Mouse (Mus musculus): ENCODE data around the gene Hoxa7. TPM values are rescaled to one million over a fixed set of nuclear protein-coding genes. Genes with fewer than 3 reads are reported as not detected.

Hoxa7 gene
- polyA plus RNA-seq, 1 experiment = 11.9 TPM

DNA sequence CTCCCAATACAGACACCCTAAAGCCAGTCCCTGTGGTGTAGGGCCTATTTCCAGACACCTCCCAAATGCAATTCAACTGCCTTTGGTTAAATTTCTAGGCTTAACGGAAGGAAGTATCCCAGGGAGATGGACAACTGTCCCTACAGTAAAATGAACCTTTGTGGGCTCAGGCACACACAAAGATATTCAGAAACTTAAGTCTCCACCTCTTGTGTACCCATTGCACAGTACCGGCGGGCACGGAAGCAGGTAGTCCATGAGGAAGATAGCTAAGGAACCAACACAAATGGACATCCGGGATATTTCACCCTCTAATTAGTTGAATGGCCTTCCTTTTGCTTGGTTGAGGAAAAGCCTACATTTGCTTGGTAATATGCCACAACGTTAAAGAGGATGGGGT is 45.3 kb downstream of the Hoxa7 start:
- H3K36me3 ChIP-seq (ENCODE audit: control insufficient read depth, insufficient read depth) = no peaks in the 10 kb centered on the region
- no peak overlapping the region for H3ac ChIP-seq (ENCODE audit: control insufficient read depth, insufficient read length)
- TF ChIP-seq E2F4 (IDR thresholded peaks at IDR 0.05; ENCODE audit: insufficient read depth) = no peak
- TF ChIP-seq POLR2A (IDR thresholded peaks at IDR 0.05; ENCODE audit: insufficient read length, low read depth) = no peak
- no peak for TF ChIP-seq SRF (IDR thresholded peaks at IDR 0.05; ENCODE audit: control insufficient read depth, insufficient read length, low read depth)
- TF ChIP-seq TCF3 (IDR thresholded peaks at IDR 0.05; ENCODE audit: insufficient read length, low read depth) = no peak
- no peak for TF ChIP-seq MYOD1 (IDR thresholded peaks at IDR 0.05; ENCODE audit: control insufficient read depth in 1 of 3, insufficient read length in 2 of 3, low read depth in 2 of 3)
- TF ChIP-seq TCF12 (IDR thresholded peaks at IDR 0.05; ENCODE audit: insufficient read depth, poor library complexity, severe bottlenecking) = no peak
- TF ChIP-seq MAX (IDR thresholded peaks at IDR 0.05; ENCODE audit: low read depth) = no peak
- no peak for TF ChIP-seq CEBPB (IDR thresholded peaks at IDR 0.05; ENCODE audit: insufficient read depth, poor library complexity, severe bottlenecking)
- TF ChIP-seq MYOG (IDR thresholded peaks at IDR 0.05; ENCODE audit: control insufficient read depth in 1 of 3, insufficient read depth in 1 of 3, insufficient read length in 2 of 3, low read depth in 2 of 3) = no peak
- no peak for TF ChIP-seq REST (IDR thresholded peaks at IDR 0.05; ENCODE audit: insufficient read depth, insufficient read length)
- no peak for TF ChIP-seq USF1 (IDR thresholded peaks at IDR 0.05; ENCODE audit: low read depth)
- no peak for TF ChIP-seq POLR2AphosphoS2 (IDR thresholded peaks at IDR 0.05; ENCODE audit: insufficient read length, low read depth)
- H3K4me2 ChIP-seq (ENCODE audit: low read depth) = no peak overlapping the region
- H3K79me2 ChIP-seq (ENCODE audit: control insufficient read depth, insufficient read depth) = no peaks in the 10 kb centered on the region
- H3K27me3 ChIP-seq (ENCODE audit: control insufficient read depth, insufficient read depth, insufficient read length) = no peaks in the 10 kb centered on the region
- H3K4me3 ChIP-seq = no peak overlapping the region

DNA sequence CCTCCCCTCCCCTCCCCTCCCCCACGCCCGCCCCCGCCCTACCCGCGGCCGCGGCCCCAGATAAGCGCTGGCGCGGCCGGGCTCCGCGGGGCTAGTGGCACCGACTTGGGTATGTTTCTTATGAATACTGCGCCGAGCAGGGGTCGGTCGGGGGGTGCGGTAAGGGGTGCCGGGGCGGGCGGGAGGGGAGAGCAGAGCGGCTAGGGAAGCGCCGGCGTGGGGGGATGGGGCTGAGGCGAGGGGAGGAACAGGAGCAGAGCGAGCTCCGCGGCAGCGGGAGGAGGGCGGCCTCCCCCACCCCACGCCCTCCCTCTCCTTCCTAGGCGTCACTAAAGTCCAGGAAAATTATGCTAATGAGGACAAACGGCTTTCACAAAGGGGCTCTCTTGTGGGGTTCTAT is 45.8 kb downstream of the Hoxa7 start:
- Histone ChIP-seq H3K27me3 (ENCODE audit: control insufficient read depth, insufficient read depth, insufficient read length) (no peaks in the 10 kb centered on the region), H3K4me2 (ENCODE audit: low read depth) (no peak overlapping the region), H3K36me3 (ENCODE audit: control insufficient read depth, insufficient read depth) (no peaks in the 10 kb centered on the region), H3K79me2 (ENCODE audit: control insufficient read depth, insufficient read depth) (no peaks in the 10 kb centered on the region), H3ac (ENCODE audit: control insufficient read depth, insufficient read length) (no peak overlapping the region), H3K4me3 (no peak overlapping the region)
- no peak for TF ChIP-seq POLR2AphosphoS2 (IDR thresholded peaks at IDR 0.05; ENCODE audit: insufficient read length, low read depth)
- no peak for TF ChIP-seq SRF (IDR thresholded peaks at IDR 0.05; ENCODE audit: control insufficient read depth, insufficient read length, low read depth)
- TF ChIP-seq CEBPB (IDR thresholded peaks at IDR 0.05; ENCODE audit: insufficient read depth, poor library complexity, severe bottlenecking) = no peak
- no peak for TF ChIP-seq REST (IDR thresholded peaks at IDR 0.05; ENCODE audit: insufficient read depth, insufficient read length)
- no peak for TF ChIP-seq MYOD1 (IDR thresholded peaks at IDR 0.05; ENCODE audit: control insufficient read depth in 1 of 3, insufficient read length in 2 of 3, low read depth in 2 of 3)
- no peak for TF ChIP-seq MAX (IDR thresholded peaks at IDR 0.05; ENCODE audit: low read depth)
- TF ChIP-seq TCF3 (IDR thresholded peaks at IDR 0.05; ENCODE audit: insufficient read length, low read depth) = no peak
- no peak for TF ChIP-seq USF1 (IDR thresholded peaks at IDR 0.05; ENCODE audit: low read depth)
- no peak for TF ChIP-seq E2F4 (IDR thresholded peaks at IDR 0.05; ENCODE audit: insufficient read depth)
- TF ChIP-seq MYOG (IDR thresholded peaks at IDR 0.05; ENCODE audit: control insufficient read depth in 1 of 3, insufficient read depth in 1 of 3, insufficient read length in 2 of 3, low read depth in 2 of 3) = no peak
- no peak for TF ChIP-seq TCF12 (IDR thresholded peaks at IDR 0.05; ENCODE audit: insufficient read depth, poor library complexity, severe bottlenecking)
- no peak for TF ChIP-seq POLR2A (IDR thresholded peaks at IDR 0.05; ENCODE audit: insufficient read length, low read depth)

DNA sequence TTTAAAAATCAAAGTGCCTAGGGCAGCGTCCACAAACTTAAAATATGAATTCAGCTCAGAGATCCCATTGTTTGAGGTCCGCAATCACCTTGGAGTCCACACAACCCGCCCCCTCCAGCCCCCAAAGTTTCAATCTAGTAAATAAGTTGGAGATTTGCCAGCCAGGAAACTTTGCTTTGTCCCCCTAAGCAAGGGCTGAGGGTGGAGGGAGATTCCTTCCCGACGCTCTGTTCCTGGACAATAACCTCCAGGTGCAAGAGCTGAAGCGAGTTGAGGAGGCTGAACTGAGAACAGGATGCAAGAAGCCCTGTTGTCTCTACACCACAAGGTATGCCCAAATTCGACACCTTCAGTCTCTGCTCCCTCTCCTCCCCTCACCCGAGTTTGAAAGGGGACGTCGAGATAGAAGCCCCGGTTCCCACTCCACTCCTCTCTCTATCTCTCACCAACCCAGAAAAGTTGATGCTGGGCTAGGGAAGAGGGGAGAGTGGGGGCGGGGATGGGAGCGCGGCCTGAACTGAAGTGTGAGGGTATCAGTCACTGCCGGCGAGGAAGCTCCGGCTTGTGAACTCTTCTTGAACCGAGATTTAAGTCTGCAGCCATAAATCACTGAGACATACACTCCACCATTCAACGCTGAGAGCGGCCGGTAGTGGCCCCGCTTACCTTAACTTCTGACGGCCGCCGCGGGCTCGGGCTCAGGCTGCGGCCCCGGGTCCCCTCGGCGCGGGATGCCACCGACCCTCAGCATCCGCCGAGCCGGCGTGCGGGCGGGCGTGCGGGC is 46.5 kb downstream of the Hoxa7 start:
- TF ChIP-seq E2F4 (IDR thresholded peaks at IDR 0.05; ENCODE audit: insufficient read depth) (no peak), POLR2A (IDR thresholded peaks at IDR 0.05; ENCODE audit: insufficient read length, low read depth) (no peak), REST (IDR thresholded peaks at IDR 0.05; ENCODE audit: insufficient read depth, insufficient read length) (no peak), USF1 (IDR thresholded peaks at IDR 0.05; ENCODE audit: low read depth) (no peak), POLR2AphosphoS2 (IDR thresholded peaks at IDR 0.05; ENCODE audit: insufficient read length, low read depth) (no peak), MAX (IDR thresholded peaks at IDR 0.05; ENCODE audit: low read depth) (no peak), TCF12 (IDR thresholded peaks at IDR 0.05; ENCODE audit: insufficient read depth, poor library complexity, severe bottlenecking) (no peak)
- Histone ChIP-seq H3K27me3 (ENCODE audit: control insufficient read depth, insufficient read depth, insufficient read length) (no peaks in the 10 kb centered on the region), H3K79me2 (ENCODE audit: control insufficient read depth, insufficient read depth) (no peaks in the 10 kb centered on the region)

DNA sequence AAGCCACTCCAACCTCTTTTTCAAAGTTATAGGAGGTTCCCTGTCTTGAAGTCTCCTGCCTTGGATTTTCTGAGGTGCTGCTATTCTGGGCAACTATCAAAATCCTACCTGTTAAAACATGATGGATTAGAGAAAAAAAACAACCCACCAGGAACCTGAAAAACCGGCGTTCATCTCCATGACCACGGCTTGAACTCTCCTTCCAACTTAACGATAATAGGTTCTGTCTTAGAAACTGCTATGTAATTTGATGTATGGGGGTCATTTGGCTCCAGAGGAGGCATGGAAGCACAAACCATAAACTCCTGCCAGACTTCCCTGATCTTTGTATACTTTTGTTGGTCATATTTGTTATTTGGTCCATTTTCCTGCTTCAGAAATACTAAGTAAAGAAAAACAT is 48.0 kb downstream of the Hoxa7 start:
- Histone ChIP-seq H3K4me3 (no peak overlapping the region), H3K4me2 (ENCODE audit: low read depth) (no peak overlapping the region), H3K79me2 (ENCODE audit: control insufficient read depth, insufficient read depth) (no peaks in the 10 kb centered on the region), H3ac (ENCODE audit: control insufficient read depth, insufficient read length) (no peak overlapping the region), H3K27me3 (ENCODE audit: control insufficient read depth, insufficient read depth, insufficient read length) (no peaks in the 10 kb centered on the region), H3K36me3 (ENCODE audit: control insufficient read depth, insufficient read depth) (no peaks in the 10 kb centered on the region)
- no peak for TF ChIP-seq E2F4 (IDR thresholded peaks at IDR 0.05; ENCODE audit: insufficient read depth)
- TF ChIP-seq MYOD1 (IDR thresholded peaks at IDR 0.05; ENCODE audit: control insufficient read depth in 1 of 3, insufficient read length in 2 of 3, low read depth in 2 of 3) = no peak
- TF ChIP-seq MAX (IDR thresholded peaks at IDR 0.05; ENCODE audit: low read depth) = no peak
- TF ChIP-seq TCF3 (IDR thresholded peaks at IDR 0.05; ENCODE audit: insufficient read length, low read depth) = no peak
- TF ChIP-seq USF1 (IDR thresholded peaks at IDR 0.05; ENCODE audit: low read depth) = no peak
- no peak for TF ChIP-seq TCF12 (IDR thresholded peaks at IDR 0.05; ENCODE audit: insufficient read depth, poor library complexity, severe bottlenecking)
- no peak for TF ChIP-seq POLR2A (IDR thresholded peaks at IDR 0.05; ENCODE audit: insufficient read length, low read depth)
- no peak for TF ChIP-seq SRF (IDR thresholded peaks at IDR 0.05; ENCODE audit: control insufficient read depth, insufficient read length, low read depth)
- no peak for TF ChIP-seq REST (IDR thresholded peaks at IDR 0.05; ENCODE audit: insufficient read depth, insufficient read length)
- no peak for TF ChIP-seq CEBPB (IDR thresholded peaks at IDR 0.05; ENCODE audit: insufficient read depth, poor library complexity, severe bottlenecking)
- TF ChIP-seq POLR2AphosphoS2 (IDR thresholded peaks at IDR 0.05; ENCODE audit: insufficient read length, low read depth) = no peak
- TF ChIP-seq MYOG (IDR thresholded peaks at IDR 0.05; ENCODE audit: control insufficient read depth in 1 of 3, insufficient read depth in 1 of 3, insufficient read length in 2 of 3, low read depth in 2 of 3) = no peak

More for the DNA sequence above, 46.5 kb downstream of the Hoxa7 start:
- no peak overlapping the region for H3K4me3 ChIP-seq
- H3ac ChIP-seq (ENCODE audit: control insufficient read depth, insufficient read length) = no peak overlapping the region
- H3K36me3 ChIP-seq (ENCODE audit: control insufficient read depth, insufficient read depth) = no peaks in the 10 kb centered on the region
- H3K4me2 ChIP-seq (ENCODE audit: low read depth) = no peak overlapping the region

Measured in myocyte (in vitro differentiated cells).